Mouse (Mus musculus): ENCODE measurements around the gene Ush2a. TPM values are rescaled to one million over a fixed set of nuclear protein-coding genes. Genes with fewer than 3 reads are reported as not detected.

The Ush2a gene
- total and polyA plus RNA-seq, 3 experiments: under 0.01 to 0.04 TPM; not detected in 1

- TF ChIP-seq CHD1 (IDR thresholded peaks at IDR 0.05; ENCODE audit: low read depth, low read length) (no peak), MEF2A (IDR thresholded peaks at IDR 0.05; ENCODE audit: extremely low read depth, insufficient replicate concordance, low read depth, low read length, poor library complexity, severe bottlenecking) (no peak)
Measured at GRCm38 (mm10) chr1:188387820-188388471, 126.1 kb downstream of the Ush2a start (continued).

GRCm38 (mm10) chr1:188390080-188390479 is 128.3 kb downstream of the Ush2a start:
- no peak for TF ChIP-seq POLR2AphosphoS2 (IDR thresholded peaks at IDR 0.05; ENCODE audit: low read length)
- Histone ChIP-seq H3K4me3 (ENCODE audit: control insufficient read depth in 1 of 2, insufficient read depth in 1 of 2, low read depth in 2 of 2, low read length in 2 of 2) (no peak overlapping the region), H3K4me1 (ENCODE audit: control insufficient read depth in 1 of 2, insufficient read depth in 2 of 2, low read length in 2 of 2) (peaks cover 7 to 10% of the 10 kb centered on the region in 2 experiments; a peak in 3 of 4 replicates), H3K9ac (ENCODE audit: control insufficient read depth, low read depth, low read length, poor library complexity, severe bottlenecking) (no peak overlapping the region), H3K36me3 (ENCODE audit: control insufficient read depth in 1 of 2, insufficient read depth in 2 of 2, low read length in 2 of 2) (peaks cover 0 to 25% of the 10 kb centered on the region in 2 experiments; a peak in 2 of 4 replicates), H3K27me3 (ENCODE audit: control insufficient read depth in 1 of 2, insufficient read depth in 2 of 2, low read length in 2 of 2) (no peaks in the 10 kb centered on the region), H3K9me3 (replicated peaks; ENCODE audit: insufficient read depth, low read length) (no peaks in the 10 kb centered on the region), H3K79me2 (ENCODE audit: control insufficient read depth, insufficient read depth, low read length, poor library complexity) (no peaks in the 10 kb centered on the region), H3K27ac (ENCODE audit: control insufficient read depth, low read depth, low read length) (no peak overlapping the region)
- no peak for DNase-seq (ENCODE audit: low read depth, low spot score)

- Histone ChIP-seq H3K4me1 (ENCODE audit: control insufficient read depth in 1 of 2, insufficient read depth in 2 of 2, low read length in 2 of 2) (no peaks in the 10 kb centered on the region), H3K9ac (ENCODE audit: control insufficient read depth, low read depth, low read length, poor library complexity, severe bottlenecking) (no peak overlapping the region), H3K27ac (ENCODE audit: control insufficient read depth, low read depth, low read length) (no peak overlapping the region), H3K79me2 (ENCODE audit: control insufficient read depth, insufficient read depth, low read length, poor library complexity) (no peaks in the 10 kb centered on the region), H3K27me3 (ENCODE audit: control insufficient read depth in 1 of 2, insufficient read depth in 2 of 2, low read length in 2 of 2) (no peaks in the 10 kb centered on the region; a peak in 2 of 4 replicates), H3K36me3 (ENCODE audit: control insufficient read depth in 1 of 2, insufficient read depth in 2 of 2, low read length in 2 of 2) (no peaks in the 10 kb centered on the region), H3K4me3 (ENCODE audit: control insufficient read depth in 1 of 2, insufficient read depth in 1 of 2, low read depth in 2 of 2, low read length in 2 of 2) (no peak overlapping the region), H3K9me3 (replicated peaks; ENCODE audit: insufficient read depth, low read length) (no peaks in the 10 kb centered on the region)
- TF ChIP-seq GATA1 (IDR thresholded peaks at IDR 0.05; ENCODE audit: low read depth, low read length) (no peak), USF1 (IDR thresholded peaks at IDR 0.05; ENCODE audit: low read depth, low read length) (no peak), ZMIZ1 (IDR thresholded peaks at IDR 0.05; ENCODE audit: low read depth, low read length) (no peak), MYB (IDR thresholded peaks at IDR 0.05; ENCODE audit: low read depth, low read length) (no peak), RAD21 (IDR thresholded peaks at IDR 0.05; ENCODE audit: low read depth, low read length) (no peak), EP300 (IDR thresholded peaks at IDR 0.05; ENCODE audit: low read depth in 1 of 2, low read length in 2 of 2) (no peak), SIN3A (IDR thresholded peaks at IDR 0.05; ENCODE audit: low read length) (no peak), USF2 (IDR thresholded peaks at IDR 0.05; ENCODE audit: borderline replicate concordance in 1 of 2, insufficient read depth in 1 of 2, low read depth in 1 of 2, low read length in 2 of 2) (no peak), TBP (IDR thresholded peaks at IDR 0.05; ENCODE audit: low read depth, low read length) (no peak), MAFK (IDR thresholded peaks at IDR 0.05; ENCODE audit: borderline replicate concordance, low read depth, low read length) (no peak), JUND (IDR thresholded peaks at IDR 0.05; ENCODE audit: low read depth, low read length) (no peak), MAX (IDR thresholded peaks at IDR 0.05; ENCODE audit: low read length) (no peak)
- DNase-seq (ENCODE audit: low read depth, low spot score): no peak
Measured at GRCm38 (mm10) chr1:188407176-188407575, 145.4 kb downstream of the Ush2a start.

Measured in MEL (cell line).